Mouse (Mus musculus): Measurements from ENCODE around the gene Pds5b. TPM values are rescaled to one million over a fixed set of nuclear protein-coding genes. Genes with fewer than 3 reads are reported as not detected.

Gene Pds5b
- polyA plus RNA-seq, 1 experiment from 2014 or later: 27.1 TPM

GRCm38 (mm10) chr5:150788261-150788660 is 114.7 kb downstream of the Pds5b start:
- no peak for ATAC-seq (replicated peaks; ENCODE audit: low FRiP score)
- no peak overlapping the region for H3K4me3 ChIP-seq (ENCODE audit: low read depth, low read length)
- H3K4me2 ChIP-seq: no peak overlapping the region
- peaks cover 21% of the 10 kb centered on the region for H3K36me3 ChIP-seq (ENCODE audit: control insufficient read depth, insufficient read depth, low read length)
- no peak overlapping the region for H3K27ac ChIP-seq (ENCODE audit: low read depth, low read length)
- H3K27me3 ChIP-seq (replicated peaks; ENCODE audit: control insufficient read depth, insufficient read depth, low read length): no peaks in the 10 kb centered on the region
- H3K9me3 ChIP-seq (ENCODE audit: control insufficient read depth, low read length): no peaks in the 10 kb centered on the region
- no peak for DNase-seq (ENCODE audit: low spot score)
- H3K4me1 ChIP-seq (replicated peaks; ENCODE audit: control insufficient read depth, insufficient read depth, low read length): no peaks in the 10 kb centered on the region
- H3K9ac ChIP-seq (ENCODE audit: low read depth, low read length): no peak overlapping the region
- 88% methylated on average over 4 of the region's 4 CpGs for WGBS

GRCm38 (mm10) chr5:150789039-150789438 is 115.5 kb downstream of the Pds5b start:
- Histone ChIP-seq H3K36me3 (ENCODE audit: control insufficient read depth, insufficient read depth, low read length) (peaks cover 19% of the 10 kb centered on the region), H3K9ac (ENCODE audit: low read depth, low read length) (no peak overlapping the region), H3K27me3 (replicated peaks; ENCODE audit: control insufficient read depth, insufficient read depth, low read length) (no peaks in the 10 kb centered on the region), H3K4me2 (no peak overlapping the region), H3K9me3 (ENCODE audit: control insufficient read depth, low read length) (no peaks in the 10 kb centered on the region), H3K4me1 (replicated peaks; ENCODE audit: control insufficient read depth, insufficient read depth, low read length) (no peaks in the 10 kb centered on the region), H3K27ac (ENCODE audit: low read depth, low read length) (no peak overlapping the region), H3K4me3 (ENCODE audit: low read depth, low read length) (no peak overlapping the region)
- ATAC-seq (replicated peaks; ENCODE audit: low FRiP score): no peak
- DNase-seq (ENCODE audit: low spot score): no peak
- WGBS: 96% methylated on average over 2 of the region's 2 CpGs

GRCm38 (mm10) chr5:150794181-150794580 is 120.6 kb downstream of the Pds5b start:
- Histone ChIP-seq H3K4me1 (replicated peaks; ENCODE audit: control insufficient read depth, insufficient read depth, low read length) (no peaks in the 10 kb centered on the region), H3K4me3 (ENCODE audit: low read depth, low read length) (no peak overlapping the region), H3K9me3 (ENCODE audit: control insufficient read depth, low read length) (no peaks in the 10 kb centered on the region), H3K27ac (ENCODE audit: low read depth, low read length) (no peak overlapping the region), H3K36me3 (ENCODE audit: control insufficient read depth, insufficient read depth, low read length) (peaks cover 23% of the 10 kb centered on the region), H3K27me3 (replicated peaks; ENCODE audit: control insufficient read depth, insufficient read depth, low read length) (no peaks in the 10 kb centered on the region), H3K4me2 (no peak overlapping the region), H3K9ac (ENCODE audit: low read depth, low read length) (no peak overlapping the region)
- ATAC-seq (replicated peaks; ENCODE audit: low FRiP score): no peak
- 96% methylated on average over 6 of the region's 6 CpGs for WGBS
- DNase-seq (ENCODE audit: low spot score): no peak

GRCm38 (mm10) chr5:150800056-150800455 is 126.5 kb downstream of the Pds5b start:
- WGBS: 93% methylated on average over 2 of the region's 2 CpGs
- DNase-seq (ENCODE audit: low spot score): no peak
- H3K27me3 ChIP-seq (replicated peaks; ENCODE audit: control insufficient read depth, insufficient read depth, low read length): no peaks in the 10 kb centered on the region
- H3K4me3 ChIP-seq (ENCODE audit: low read depth, low read length): no peak overlapping the region
- no peaks in the 10 kb centered on the region for H3K9me3 ChIP-seq (ENCODE audit: control insufficient read depth, low read length)
- ATAC-seq (replicated peaks; ENCODE audit: low FRiP score): no peak
- H3K4me1 ChIP-seq (replicated peaks; ENCODE audit: control insufficient read depth, insufficient read depth, low read length): no peaks in the 10 kb centered on the region
- no peak overlapping the region for H3K27ac ChIP-seq (ENCODE audit: low read depth, low read length)
- no peak overlapping the region for H3K4me2 ChIP-seq
- H3K36me3 ChIP-seq (ENCODE audit: control insufficient read depth, insufficient read depth, low read length): peaks cover 17% of the 10 kb centered on the region
- H3K9ac ChIP-seq (ENCODE audit: low read depth, low read length): no peak overlapping the region

DNA sequence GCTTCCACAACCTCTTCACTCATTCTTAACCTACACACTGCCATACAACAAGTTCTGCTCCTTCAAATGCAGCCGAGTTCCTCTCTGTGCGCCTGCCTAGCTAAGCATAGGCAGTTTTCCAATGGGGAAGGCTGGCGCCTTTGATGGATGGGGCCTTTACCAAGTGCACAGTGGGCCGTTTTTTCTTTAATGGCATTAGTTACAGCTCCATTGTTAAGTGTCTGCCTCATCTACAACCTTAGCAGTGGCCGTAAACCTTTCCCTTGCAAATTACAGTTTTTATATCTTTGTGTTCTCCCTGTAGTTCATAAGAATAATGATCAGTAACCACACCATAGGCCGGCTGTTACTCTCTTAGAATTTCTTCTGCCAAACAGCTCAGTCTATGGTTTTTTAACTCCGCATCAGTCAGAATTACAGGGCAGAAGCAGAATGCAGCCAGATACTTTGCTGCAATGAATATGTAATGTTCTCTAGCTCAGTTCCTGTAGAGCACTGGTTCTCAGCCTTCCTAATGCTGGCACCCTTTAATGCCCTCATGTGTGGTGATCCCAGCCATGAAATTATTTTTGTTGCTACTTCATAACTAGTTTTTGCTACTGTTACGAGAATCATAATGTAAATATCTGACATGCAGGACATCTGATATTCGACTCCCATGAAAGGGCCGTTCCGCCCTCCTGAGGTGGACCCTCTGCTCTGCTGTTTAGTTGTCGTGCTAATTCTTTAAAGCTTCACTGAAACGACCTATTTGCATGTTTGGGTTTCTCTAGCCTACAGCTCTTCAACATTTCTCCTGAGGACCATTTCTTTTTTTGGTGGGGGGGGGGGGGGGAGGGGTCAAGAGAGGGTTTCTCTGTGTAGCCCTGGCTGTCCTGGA is 140.8 kb downstream of the Pds5b start:
- H3K27ac ChIP-seq (ENCODE audit: low read depth, low read length): no peak overlapping the region
- no peaks in the 10 kb centered on the region; the same call in 1 of the 2 replicates for H3K4me1 ChIP-seq (replicated peaks; ENCODE audit: control insufficient read depth, insufficient read depth, low read length)
- no peaks in the 10 kb centered on the region for H3K27me3 ChIP-seq (replicated peaks; ENCODE audit: control insufficient read depth, insufficient read depth, low read length)
- H3K4me2 ChIP-seq: no peak overlapping the region
- H3K36me3 ChIP-seq (ENCODE audit: control insufficient read depth, insufficient read depth, low read length): no peaks in the 10 kb centered on the region
- H3K4me3 ChIP-seq (ENCODE audit: low read depth, low read length): no peak overlapping the region
- ATAC-seq (replicated peaks; ENCODE audit: low FRiP score) (no peak), DNase-seq (ENCODE audit: low spot score) (no peak)
- WGBS: 86% methylated on average over 13 of the region's 13 CpGs
- H3K9me3 ChIP-seq (ENCODE audit: control insufficient read depth, low read length): no peaks in the 10 kb centered on the region
- no peak overlapping the region for H3K9ac ChIP-seq (ENCODE audit: low read depth, low read length)

- H3K27ac ChIP-seq (ENCODE audit: low read depth, low read length): no peak overlapping the region
- no peaks in the 10 kb centered on the region for H3K9me3 ChIP-seq (ENCODE audit: control insufficient read depth, low read length)
- WGBS: 89% methylated on average over 4 of the region's 4 CpGs
- H3K36me3 ChIP-seq (ENCODE audit: control insufficient read depth, insufficient read depth, low read length): no peaks in the 10 kb centered on the region
- no peak overlapping the region for H3K9ac ChIP-seq (ENCODE audit: low read depth, low read length)
- no peak overlapping the region for H3K4me2 ChIP-seq
- no peaks in the 10 kb centered on the region for H3K27me3 ChIP-seq (replicated peaks; ENCODE audit: control insufficient read depth, insufficient read depth, low read length)
- no peak overlapping the region for H3K4me3 ChIP-seq (ENCODE audit: low read depth, low read length)
- ATAC-seq (replicated peaks; ENCODE audit: low FRiP score) (no peak), DNase-seq (ENCODE audit: low spot score) (no peak)
- no peaks in the 10 kb centered on the region; the same call in 1 of the 2 replicates for H3K4me1 ChIP-seq (replicated peaks; ENCODE audit: control insufficient read depth, insufficient read depth, low read length)
Measured at GRCm38 (mm10) chr5:150815400-150815799, 141.9 kb downstream of the Pds5b start.

DNA sequence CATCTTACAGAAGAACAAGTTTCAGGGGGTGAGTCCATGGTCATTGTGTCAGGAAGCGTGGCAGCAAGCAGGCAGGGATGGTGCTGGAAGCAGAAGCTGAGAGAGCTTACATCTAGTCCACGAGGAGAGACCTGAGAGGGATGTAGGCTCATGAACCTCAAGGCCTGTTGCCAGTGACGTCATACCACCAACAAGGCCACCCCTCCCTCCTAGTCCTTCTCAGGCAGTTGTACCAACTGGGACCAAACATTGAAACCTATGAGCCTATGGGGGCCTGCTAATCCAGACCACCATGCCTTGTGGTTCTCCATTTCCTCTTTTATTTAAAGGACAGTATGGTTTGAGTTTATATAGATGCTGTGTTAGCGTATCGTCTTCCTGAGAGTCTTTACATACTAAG is 143.2 kb downstream of the Pds5b start:
- ATAC-seq (replicated peaks; ENCODE audit: low FRiP score): no peak
- no peaks in the 10 kb centered on the region for H3K4me1 ChIP-seq (replicated peaks; ENCODE audit: control insufficient read depth, insufficient read depth, low read length)

GRCm38 (mm10) chr5:150818041-150818440 is 144.5 kb downstream of the Pds5b start:
- Histone ChIP-seq H3K4me3 (ENCODE audit: low read depth, low read length) (no peak overlapping the region), H3K9ac (ENCODE audit: low read depth, low read length) (no peak overlapping the region), H3K4me2 (no peak overlapping the region), H3K27ac (ENCODE audit: low read depth, low read length) (no peak overlapping the region), H3K9me3 (ENCODE audit: control insufficient read depth, low read length) (no peaks in the 10 kb centered on the region), H3K27me3 (replicated peaks; ENCODE audit: control insufficient read depth, insufficient read depth, low read length) (no peaks in the 10 kb centered on the region), H3K4me1 (replicated peaks; ENCODE audit: control insufficient read depth, insufficient read depth, low read length) (no peaks in the 10 kb centered on the region), H3K36me3 (ENCODE audit: control insufficient read depth, insufficient read depth, low read length) (no peaks in the 10 kb centered on the region)
- no peak for ATAC-seq (replicated peaks; ENCODE audit: low FRiP score)
- no peak for DNase-seq (ENCODE audit: low spot score)
- WGBS: 65% methylated on average over 2 of the region's 2 CpGs

More for the DNA sequence above, 143.2 kb downstream of the Pds5b start:
- H3K9me3 ChIP-seq (ENCODE audit: control insufficient read depth, low read length): no peaks in the 10 kb centered on the region
- no peak overlapping the region for H3K9ac ChIP-seq (ENCODE audit: low read depth, low read length)
- no peak overlapping the region for H3K27ac ChIP-seq (ENCODE audit: low read depth, low read length)
- no peaks in the 10 kb centered on the region for H3K27me3 ChIP-seq (replicated peaks; ENCODE audit: control insufficient read depth, insufficient read depth, low read length)
- H3K4me3 ChIP-seq (ENCODE audit: low read depth, low read length): no peak overlapping the region
- no peak for DNase-seq (ENCODE audit: low spot score)
- WGBS: 83% methylated on average over 5 of the region's 5 CpGs
- no peaks in the 10 kb centered on the region for H3K36me3 ChIP-seq (ENCODE audit: control insufficient read depth, insufficient read depth, low read length)
- H3K4me2 ChIP-seq: no peak overlapping the region

DNA sequence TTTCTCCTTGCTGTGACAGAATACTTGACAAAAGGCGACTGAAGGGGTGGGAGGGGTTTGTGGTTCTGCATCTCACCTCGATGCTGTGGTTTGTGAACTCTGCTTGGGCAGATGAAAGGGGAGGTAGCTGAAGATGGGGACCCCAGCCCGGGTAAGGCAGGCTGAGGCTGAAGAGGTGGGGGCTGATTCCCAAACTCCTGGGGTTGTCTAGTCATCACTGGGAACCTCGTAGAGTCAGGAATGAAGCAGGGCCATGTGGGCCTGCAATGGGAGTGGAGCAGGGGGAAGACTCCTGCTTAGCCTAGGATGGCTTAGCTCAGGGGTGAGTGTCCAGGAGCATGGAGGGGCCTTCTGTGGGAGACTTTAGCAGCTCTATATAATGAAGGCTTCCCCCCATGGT is 145.3 kb downstream of the Pds5b start:
- Histone ChIP-seq H3K36me3 (ENCODE audit: control insufficient read depth, insufficient read depth, low read length) (no peaks in the 10 kb centered on the region), H3K4me1 (replicated peaks; ENCODE audit: control insufficient read depth, insufficient read depth, low read length) (no peaks in the 10 kb centered on the region), H3K9ac (ENCODE audit: low read depth, low read length) (no peak overlapping the region), H3K9me3 (ENCODE audit: control insufficient read depth, low read length) (no peaks in the 10 kb centered on the region), H3K4me3 (ENCODE audit: low read depth, low read length) (no peak overlapping the region), H3K27ac (ENCODE audit: low read depth, low read length) (no peak overlapping the region), H3K27me3 (replicated peaks; ENCODE audit: control insufficient read depth, insufficient read depth, low read length) (no peaks in the 10 kb centered on the region), H3K4me2 (no peak overlapping the region)
- DNase-seq (ENCODE audit: low spot score) (no peak), ATAC-seq (replicated peaks; ENCODE audit: low FRiP score) (no peak)
- 65% methylated on average over 4 of the region's 4 CpGs for WGBS
